Mouse (Mus musculus) bone marrow, adult 2 months (tissue): Measurements from ENCODE around the gene Ank2. TPM values are rescaled to one million over a fixed set of nuclear protein-coding genes. Genes with fewer than 3 reads are reported as not detected.

Experiments used
- H3K27ac ChIP-seq: fragments of 200-500 bp; 2 replicates; pipeline ENCODE4 v1.5.1; 2012; ENCODE audit warnings: low read depth, mild to moderate bottlenecking, control low read depth, inconsistent platforms, low read length; ENCODE audit not compliant: control insufficient read depth, poor library complexity, insufficient read depth
- H3K4me1 ChIP-seq: fragments of 200-500 bp; 2 replicates; pipeline ENCODE4 v1.6.1; 2011; ENCODE audit warnings: low read length; ENCODE audit not compliant: control insufficient read depth, insufficient read depth
- H3K4me3 ChIP-seq: fragments of 200-500 bp; replicated peaks from 2 replicates; pipeline ENCODE3; 2011; ENCODE audit warnings: mild to moderate bottlenecking, low read depth, low read length, control low read depth; ENCODE audit not compliant: control insufficient read depth
- CTCF ChIP-seq: fragments of 200-500 bp; IDR thresholded peaks from 2 replicates; pipeline ENCODE4 v1.5.1; 2011; ENCODE audit warnings: low read length, control low read depth; ENCODE audit not compliant: control insufficient read depth, insufficient read depth
- POLR2A ChIP-seq: fragments of 200-500 bp; IDR thresholded peaks from 2 replicates; pipeline ENCODE4 v1.6.1; 2011; ENCODE audit warnings: low read depth, mild to moderate bottlenecking, control low read depth, low read length, borderline replicate concordance; ENCODE audit not compliant: control insufficient read depth
- WGBS: fragments of 180-500 bp; shearing (Covaris S2); methylation state at CpG from one replicate; pipeline ENCODE4 v1.1.7; 2018; 5-methylcytosine and 5-hydroxymethylcytosine counted together
- polyA plus RNA-seq: library from polyadenylated mRNA; stranded (reverse); fragments of >200 nt; gene quantifications from 2 replicates; pipeline ENCODE4 v1.2.4, GENCODE M21; 2011; ENCODE audit warnings: low replicate concordance; ENCODE audit not compliant: missing spikeins, insufficient read depth, insufficient read length

The Ank2 gene
- polyA plus RNA-seq, 1 experiment: 5.5 TPM

DNA sequence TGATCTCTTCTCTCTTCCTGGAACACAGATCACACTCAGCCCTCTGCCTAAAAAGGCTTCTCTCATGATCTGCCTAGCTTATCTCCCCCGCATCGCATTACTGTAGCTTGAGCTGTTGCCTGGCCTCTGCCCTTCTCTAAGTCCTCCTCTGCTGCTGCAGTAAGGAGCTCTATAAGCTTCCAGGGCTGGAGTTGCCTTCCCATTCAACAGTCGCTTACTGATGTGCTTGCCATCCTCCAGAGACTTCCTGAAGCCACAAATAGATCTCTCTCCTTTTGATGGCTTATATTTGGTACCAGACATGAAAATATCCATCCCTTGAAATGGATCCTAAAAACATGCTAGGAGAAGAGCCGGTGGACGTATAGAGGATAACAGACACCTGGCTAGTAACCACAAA lies 290.3 kb downstream of the Ank2 start:
- H3K4me1 ChIP-seq: no peaks in the 10 kb centered on the region
- no peak overlapping the region for H3K4me3 ChIP-seq
- 79% methylated on average over 5 of the region's 5 CpGs for WGBS
- no peak overlapping the region for H3K27ac ChIP-seq
- TF ChIP-seq POLR2A (no peak), CTCF (no peak)

DNA sequence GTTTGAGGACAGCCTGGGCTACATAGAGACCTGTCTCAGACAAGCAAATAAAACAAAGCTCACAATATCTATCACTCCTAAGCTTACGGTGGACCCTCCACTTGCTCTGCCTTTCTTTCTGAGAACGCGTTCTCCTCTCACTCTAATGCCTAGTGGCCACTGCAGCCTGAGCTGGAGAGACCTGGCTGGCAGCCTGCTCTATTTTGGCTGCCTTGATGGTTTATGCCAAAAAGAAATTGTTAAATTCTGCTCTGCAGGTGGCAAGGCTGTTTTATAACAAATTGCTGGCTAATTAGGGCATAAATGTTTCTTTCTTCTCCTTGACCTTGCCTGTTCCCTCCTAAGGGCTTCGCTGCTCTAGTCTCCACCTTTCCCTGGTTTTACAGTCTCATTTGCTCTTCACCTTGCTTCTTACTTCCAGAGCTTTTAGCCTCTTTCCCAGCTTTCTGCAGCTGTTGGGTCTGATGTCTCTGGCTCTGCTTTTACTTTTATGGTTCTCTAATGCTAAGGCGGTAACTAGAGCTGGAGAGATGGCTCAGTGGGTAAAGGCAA lies 293.2 kb downstream of the Ank2 start:
- WGBS: 88% methylated on average over 5 of the region's 5 CpGs
- Histone ChIP-seq H3K4me1 (no peaks in the 10 kb centered on the region; the same call in 1 of the 2 replicates), H3K4me3 (no peak overlapping the region), H3K27ac (no peak overlapping the region)
- no peak for TF ChIP-seq CTCF
- no peak for TF ChIP-seq POLR2A

GRCm38 (mm10) chr3:127202484-127203115 lies 296.6 kb downstream of the Ank2 start:
- H3K27ac ChIP-seq: no peak overlapping the region
- no peaks in the 10 kb centered on the region; the same call in 1 of the 2 replicates for H3K4me1 ChIP-seq
- TF ChIP-seq CTCF (no peak), POLR2A (no peak)
- 65% methylated on average over 11 of the region's 11 CpGs for WGBS
- H3K4me3 ChIP-seq: no peak overlapping the region

GRCm38 (mm10) chr3:127200789-127201188 lies 298.4 kb downstream of the Ank2 start:
- H3K4me3 ChIP-seq: no peak overlapping the region
- 76% methylated on average over 3 of the region's 3 CpGs for WGBS
- H3K27ac ChIP-seq: no peak overlapping the region
- no peaks in the 10 kb centered on the region; the same call in 1 of the 2 replicates for H3K4me1 ChIP-seq
- TF ChIP-seq POLR2A: no peak
- TF ChIP-seq CTCF: no peak

GRCm38 (mm10) chr3:127199112-127199665 lies 300.0 kb downstream of the Ank2 start:
- TF ChIP-seq POLR2A (no peak), CTCF (no peak)
- H3K4me3 ChIP-seq: no peak overlapping the region
- 81% methylated on average over 9 of the region's 9 CpGs for WGBS
- H3K27ac ChIP-seq: no peak overlapping the region
- H3K4me1 ChIP-seq: no peaks in the 10 kb centered on the region; the same call in 1 of the 2 replicates

GRCm38 (mm10) chr3:127198656-127199055 lies 300.5 kb downstream of the Ank2 start:
- no peak for TF ChIP-seq POLR2A
- no peak for TF ChIP-seq CTCF
- Histone ChIP-seq H3K4me1 (no peaks in the 10 kb centered on the region; the same call in 1 of the 2 replicates), H3K27ac (no peak overlapping the region), H3K4me3 (no peak overlapping the region)
- WGBS: 92% methylated on average over 7 of the region's 7 CpGs

- Histone ChIP-seq H3K4me1 (no peaks in the 10 kb centered on the region), H3K27ac (no peak overlapping the region), H3K4me3 (no peak overlapping the region)
- 79% methylated on average over 5 of the region's 5 CpGs for WGBS
- TF ChIP-seq POLR2A: no peak
- TF ChIP-seq CTCF: no peak
Observed at GRCm38 (mm10) chr3:127188789-127189128, 310.4 kb downstream of the Ank2 start.

DNA sequence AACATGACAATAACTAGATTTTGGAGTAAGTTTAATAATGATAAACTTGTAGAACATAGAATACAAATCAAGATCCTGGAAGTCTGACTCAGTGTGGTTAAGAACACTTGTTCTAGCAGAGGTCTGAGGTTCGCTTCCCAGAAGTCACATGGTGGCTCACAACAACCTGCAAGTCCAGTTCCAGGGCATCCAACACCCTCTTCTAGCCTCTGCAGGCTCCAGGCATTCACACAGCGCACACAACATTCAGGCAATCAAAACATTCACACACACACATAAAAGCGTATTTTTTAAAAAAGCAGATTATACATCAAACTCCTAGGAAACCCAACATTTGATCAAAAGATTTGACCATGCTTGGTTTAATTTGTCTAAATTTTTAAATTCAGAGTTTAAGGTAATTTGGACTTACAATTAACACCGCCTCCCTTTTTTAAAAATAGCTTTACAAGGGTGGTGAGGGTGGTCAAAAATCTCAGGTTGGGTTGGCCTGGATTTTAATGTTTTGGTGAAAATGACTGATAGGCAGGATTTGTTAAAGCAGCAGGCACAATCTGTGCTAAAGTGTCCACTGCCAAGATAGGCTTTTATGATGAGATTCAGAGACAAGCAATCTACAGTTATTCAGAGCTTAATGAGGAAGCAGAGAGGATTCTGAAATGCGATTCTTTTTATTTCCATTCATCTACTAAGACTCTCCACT lies 310.9 kb downstream of the Ank2 start:
- no peak overlapping the region for H3K27ac ChIP-seq
- no peak overlapping the region for H3K4me3 ChIP-seq
- 81% methylated on average over 5 of the region's 5 CpGs for WGBS
- no peaks in the 10 kb centered on the region for H3K4me1 ChIP-seq
- TF ChIP-seq POLR2A (no peak), CTCF (no peak)
